Mouse (Mus musculus): ENCODE data around the gene Zfp771.

The Zfp771 gene

GRCm38 (mm10) chr7:127231376-127231775 is 12.7 kb upstream of the Zfp771 start:
- TF ChIP-seq GATA4 (IDR thresholded peaks at IDR 0.05; ENCODE audit: insufficient replicate concordance, low read length) = no peak

- TF ChIP-seq GATA4 (IDR thresholded peaks at IDR 0.05; ENCODE audit: insufficient replicate concordance, low read length) = no peak
Measured at GRCm38 (mm10) chr7:127231826-127232621, 12.1 kb upstream of the Zfp771 start.

- TF ChIP-seq GATA4 (IDR thresholded peaks at IDR 0.05; ENCODE audit: insufficient replicate concordance, low read length) = peak; percentile 22; the same call in 1 of the 2 replicates
Measured at GRCm38 (mm10) chr7:127232622-127233367, 11.3 kb upstream of the Zfp771 start, which contains the start of the genes Zfp553 and Sept1. TSS of gene Zfp553 (plus strand) at chr7:127233061. TSS of gene Sept1 (minus strand) at chr7:127233130.

GRCm38 (mm10) chr7:127233368-127233749 is 10.7 kb upstream of the Zfp771 start:
- no peak for TF ChIP-seq GATA4 (IDR thresholded peaks at IDR 0.05; ENCODE audit: insufficient replicate concordance, low read length)

- TF ChIP-seq GATA4 (IDR thresholded peaks at IDR 0.05; ENCODE audit: insufficient replicate concordance, low read length) = no peak
Measured at GRCm38 (mm10) chr7:127233765-127234164, 10.3 kb upstream of the Zfp771 start.

- no peak for TF ChIP-seq GATA4 (IDR thresholded peaks at IDR 0.05; ENCODE audit: insufficient replicate concordance, low read length)
Measured at GRCm38 (mm10) chr7:127234777-127235176, 9.3 kb upstream of the Zfp771 start.

- no peak for TF ChIP-seq GATA4 (IDR thresholded peaks at IDR 0.05; ENCODE audit: insufficient replicate concordance, low read length)
Measured at GRCm38 (mm10) chr7:127243361-127243867, 660 bp upstream of the Zfp771 start.

- TF ChIP-seq GATA4 (IDR thresholded peaks at IDR 0.05; ENCODE audit: insufficient replicate concordance, low read length) = no peak
Measured at GRCm38 (mm10) chr7:127244658-127245510, 810 bp downstream of the Zfp771 start.

GRCm38 (mm10) chr7:127252414-127252813 is 8.3 kb downstream of the Zfp771 start:
- TF ChIP-seq GATA4 (IDR thresholded peaks at IDR 0.05; ENCODE audit: insufficient replicate concordance, low read length) = no peak

- no peak for TF ChIP-seq GATA4 (IDR thresholded peaks at IDR 0.05; ENCODE audit: insufficient replicate concordance, low read length)
Measured at GRCm38 (mm10) chr7:127253341-127253740, 9.3 kb downstream of the Zfp771 start.

GRCm38 (mm10) chr7:127253821-127254769 is 10.0 kb downstream of the Zfp771 start:
- no peak; the same call in 1 of the 2 replicates for TF ChIP-seq GATA4 (IDR thresholded peaks at IDR 0.05; ENCODE audit: insufficient replicate concordance, low read length)

GRCm38 (mm10) chr7:127255008-127255407 is 10.9 kb downstream of the Zfp771 start:
- TF ChIP-seq GATA4 (IDR thresholded peaks at IDR 0.05; ENCODE audit: insufficient replicate concordance, low read length) = no peak

- TF ChIP-seq GATA4 (IDR thresholded peaks at IDR 0.05; ENCODE audit: insufficient replicate concordance, low read length) = no peak
Measured at GRCm38 (mm10) chr7:127255965-127256364, 11.9 kb downstream of the Zfp771 start.

- no peak for TF ChIP-seq GATA4 (IDR thresholded peaks at IDR 0.05; ENCODE audit: insufficient replicate concordance, low read length)
Measured at GRCm38 (mm10) chr7:127256518-127256917, 12.4 kb downstream of the Zfp771 start.

Measured in liver, adult (tissue).